Mouse (Mus musculus) erythroblast, embryonic 14.5 days (primary cell): Measurements from ENCODE around the gene Rora. TPM values are rescaled to one million over a fixed set of nuclear protein-coding genes. Genes with fewer than 3 reads are reported as not detected.
A peak's percentile ranks its signal among the peaks of the same experiment; 100 is the strongest.

Source experiments
- H3K27me3 ChIP-seq: 2 replicates; pipeline ENCODE4 v1.6.1; 2012; ENCODE audit warnings: inconsistent platforms; ENCODE audit not compliant: control insufficient read depth
- H3K36me3 ChIP-seq: 2 replicates; pipeline ENCODE4 v1.6.1; 2012; ENCODE audit warnings: mild to moderate bottlenecking, inconsistent platforms; ENCODE audit not compliant: control insufficient read depth
- H3K4me1 ChIP-seq: 2 replicates; pipeline ENCODE4 v1.6.1; 2012; ENCODE audit warnings: inconsistent platforms; ENCODE audit not compliant: control insufficient read depth
- H3K4me3 ChIP-seq: replicated peaks from 2 replicates; pipeline ENCODE3; 2012; ENCODE audit warnings: moderate library complexity, mild to moderate bottlenecking, inconsistent platforms
- H3K9me3 ChIP-seq: 2 replicates; pipeline ENCODE4 v1.6.1; 2012; ENCODE audit warnings: low read length, inconsistent platforms, mixed read lengths; ENCODE audit not compliant: control insufficient read depth
- GATA1 ChIP-seq: IDR thresholded peaks from 2 replicates; pipeline ENCODE4 v1.6.1; 2012; ENCODE audit warnings: low read length, inconsistent platforms, mixed read lengths
- TAL1 ChIP-seq: IDR thresholded peaks from 3 replicates; pipeline ENCODE4 v1.6.1; 2012; ENCODE audit warnings: low read length, inconsistent platforms, mixed read lengths
- polyA plus RNA-seq: library from polyadenylated mRNA; stranded (reverse); fragments of >175 nt; gene quantifications from 2 replicates; pipeline ENCODE4 v1.2.3, GENCODE M21; 2012

Rora gene
- under 0.01 TPM in 1 of 2 replicates, not detected in the other for polyA plus RNA-seq

DNA sequence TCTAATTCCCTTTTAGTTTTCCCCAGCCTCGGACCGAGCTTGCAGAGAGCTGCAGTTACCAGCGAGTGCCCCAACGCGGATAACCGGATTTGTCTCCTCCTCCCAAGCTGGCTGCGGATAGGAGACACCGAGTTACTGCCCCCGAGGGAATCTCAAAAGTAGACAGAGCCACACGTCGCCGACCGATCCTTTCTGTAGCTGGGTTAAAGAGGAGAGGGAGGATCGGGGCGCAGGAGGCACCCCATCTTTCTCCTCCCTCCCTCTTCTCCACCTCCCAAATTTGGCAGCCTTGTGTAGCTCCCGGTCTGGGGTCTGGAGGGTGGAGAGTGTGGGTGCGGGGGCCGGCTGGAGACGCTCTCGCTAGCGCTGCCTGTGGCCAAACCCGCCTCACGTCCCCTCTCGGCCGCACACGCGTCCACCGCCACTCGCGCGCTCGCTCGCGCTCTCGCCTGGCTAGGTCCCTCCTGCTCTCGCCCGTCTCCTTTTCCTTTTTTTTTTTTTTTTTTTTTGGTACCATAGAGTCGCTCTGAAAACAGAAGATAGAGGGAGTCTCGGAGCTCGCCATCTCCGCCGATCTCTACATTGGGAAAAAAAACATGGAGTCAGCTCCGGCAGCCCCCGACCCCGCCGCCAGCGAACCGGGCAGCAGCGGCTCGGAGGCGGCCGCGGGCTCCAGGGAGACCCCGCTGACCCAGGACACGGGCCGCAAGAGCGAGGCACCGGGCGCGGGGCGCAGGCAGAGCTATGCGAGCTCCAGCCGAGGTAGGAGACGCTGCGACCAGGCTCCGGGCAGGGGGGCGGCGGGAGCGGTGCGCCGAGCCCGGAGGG, at the start of gene Rora:
Rora (plus strand) TSS at position 576 of the 828 bp plus-strand sequence.
- no peaks in the 10 kb centered on the region for H3K4me1 ChIP-seq
- H3K4me3 ChIP-seq = peak within 1 kb of the TSS; percentile 47
- TF ChIP-seq TAL1 = no peak
- no peak for TF ChIP-seq GATA1
- H3K27me3 ChIP-seq = peaks cover 37% of the 10 kb centered on the region
- H3K9me3 ChIP-seq = no peaks in the 10 kb centered on the region
- H3K36me3 ChIP-seq = no peaks in the 10 kb centered on the region

DNA sequence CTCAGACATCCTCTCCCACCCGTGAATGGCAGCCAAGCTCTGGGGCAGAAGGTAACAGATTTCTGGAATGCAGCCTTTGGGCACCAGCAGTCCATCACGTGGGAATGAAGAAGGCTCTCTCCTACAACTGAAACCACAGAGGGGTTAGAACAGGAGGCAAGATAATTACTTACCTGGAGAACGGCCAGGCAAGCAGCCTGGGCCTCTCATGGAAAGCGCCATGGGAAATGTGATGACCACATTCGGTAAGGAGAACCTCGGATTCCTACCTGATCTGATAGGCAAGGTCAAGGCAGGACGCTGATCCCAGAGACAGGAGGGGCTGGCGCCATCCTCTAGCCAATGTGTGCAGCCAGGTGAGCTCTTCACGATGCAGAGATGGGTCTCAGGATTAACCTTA, 39.6 kb upstream of the Rora start:
- Histone ChIP-seq H3K4me1 (no peaks in the 10 kb centered on the region), H3K27me3 (no peaks in the 10 kb centered on the region)
- no peak for TF ChIP-seq GATA1
- no peak for TF ChIP-seq TAL1

DNA sequence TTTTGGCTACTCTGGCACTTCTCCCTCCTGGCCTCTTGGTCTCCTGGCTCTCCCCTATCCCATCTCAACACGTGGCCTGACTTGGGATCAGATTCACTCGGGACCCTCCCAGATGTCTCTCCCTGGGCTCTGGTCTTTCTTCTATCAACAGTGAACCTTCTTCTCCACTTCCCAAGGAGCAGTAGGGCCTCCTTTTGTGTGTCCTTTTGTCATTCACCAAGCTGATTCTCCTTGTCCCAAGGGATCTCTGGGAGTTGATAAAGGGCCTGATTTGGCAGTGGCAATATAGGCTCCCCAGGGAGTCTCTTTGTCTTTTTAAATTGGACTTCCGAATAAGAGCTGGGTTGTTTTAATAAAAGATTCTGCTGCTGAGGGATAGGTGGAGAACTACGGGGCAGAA, 36.5 kb upstream of the Rora start:
- no peak overlapping the region for H3K4me3 ChIP-seq
- H3K9me3 ChIP-seq = peaks cover 4% of the 10 kb centered on the region; the same call in 1 of the 2 replicates
- no peaks in the 10 kb centered on the region for H3K27me3 ChIP-seq
- no peaks in the 10 kb centered on the region for H3K4me1 ChIP-seq
- no peak for TF ChIP-seq TAL1
- TF ChIP-seq GATA1 = no peak
- H3K36me3 ChIP-seq = no peaks in the 10 kb centered on the region

More for the DNA sequence above, 39.6 kb upstream of the Rora start:
- Histone ChIP-seq H3K36me3 (no peaks in the 10 kb centered on the region), H3K9me3 (peaks cover 2% of the 10 kb centered on the region), H3K4me3 (no peak overlapping the region)

DNA sequence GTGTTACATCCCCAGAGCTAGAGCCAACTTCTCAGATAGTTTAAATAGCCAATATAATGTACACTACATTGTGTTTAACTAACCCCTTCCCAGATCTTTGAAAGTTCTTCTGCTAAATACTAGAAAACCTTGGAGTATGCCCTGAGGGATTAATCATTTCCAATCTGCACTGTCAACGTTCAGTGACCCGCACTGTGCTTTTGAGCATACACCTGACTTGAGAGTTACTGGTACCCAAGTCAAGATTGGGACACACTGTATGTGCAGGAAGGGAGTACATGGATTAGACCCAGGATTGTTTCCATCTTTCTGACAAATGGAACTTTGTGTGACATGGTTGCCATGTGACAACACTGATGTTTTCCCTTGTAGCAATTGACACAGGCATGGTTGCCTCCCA, 33.5 kb upstream of the Rora start:
- no peak overlapping the region for H3K4me3 ChIP-seq
- TF ChIP-seq GATA1 = no peak
- TF ChIP-seq TAL1 = no peak
- H3K9me3 ChIP-seq = peaks cover 4% of the 10 kb centered on the region; the same call in 1 of the 2 replicates
- no peaks in the 10 kb centered on the region for H3K4me1 ChIP-seq
- no peaks in the 10 kb centered on the region for H3K36me3 ChIP-seq
- H3K27me3 ChIP-seq = no peaks in the 10 kb centered on the region

DNA sequence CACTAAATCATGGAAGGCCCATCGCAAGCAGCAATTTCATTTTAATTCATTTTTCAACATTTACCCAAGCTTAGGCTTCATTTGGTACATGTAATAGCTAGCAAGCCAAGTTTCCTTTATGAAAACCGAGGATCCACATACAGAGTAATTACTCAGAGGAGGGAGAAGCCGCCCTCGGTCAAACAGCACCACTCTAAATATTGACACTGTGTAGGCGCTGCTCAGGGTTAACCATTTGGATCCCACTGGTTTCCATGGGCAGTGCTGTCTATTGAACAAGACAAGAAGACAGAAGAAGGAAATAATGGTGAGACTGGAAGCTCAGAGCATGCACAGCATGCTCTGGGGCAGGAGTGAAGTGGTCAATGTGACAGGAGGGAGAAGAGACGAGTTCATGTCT, 33.1 kb upstream of the Rora start:
- no peaks in the 10 kb centered on the region for H3K4me1 ChIP-seq
- no peak overlapping the region for H3K4me3 ChIP-seq
- no peaks in the 10 kb centered on the region for H3K36me3 ChIP-seq
- no peaks in the 10 kb centered on the region for H3K27me3 ChIP-seq
- TF ChIP-seq GATA1 = no peak
- no peak for TF ChIP-seq TAL1
- H3K9me3 ChIP-seq = peaks cover 4% of the 10 kb centered on the region; the same call in 1 of the 2 replicates

DNA sequence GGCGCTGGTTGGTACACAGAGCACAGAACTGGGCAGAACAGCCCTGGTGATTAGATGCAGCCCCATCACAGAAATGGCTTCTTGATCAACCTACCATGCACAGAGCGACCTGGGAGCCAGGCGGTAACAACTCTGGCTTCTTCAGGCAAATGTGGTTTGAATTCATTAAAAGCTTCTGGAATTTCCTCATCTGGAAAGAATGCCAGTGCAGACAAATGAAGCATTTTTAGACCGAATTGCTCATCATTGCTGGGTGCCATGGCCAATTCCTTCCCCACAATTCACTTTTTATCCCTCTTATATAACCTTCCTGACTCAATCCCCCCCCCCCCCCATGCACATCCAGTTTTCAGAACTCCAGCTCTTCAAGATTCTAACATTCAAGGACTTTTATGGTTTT, 28.6 kb upstream of the Rora start:
- H3K27me3 ChIP-seq = no peaks in the 10 kb centered on the region
- H3K36me3 ChIP-seq = no peaks in the 10 kb centered on the region
- TF ChIP-seq GATA1 = no peak
- no peak for TF ChIP-seq TAL1
- no peak overlapping the region for H3K4me3 ChIP-seq
- peaks cover 4% of the 10 kb centered on the region; the same call in 1 of the 2 replicates for H3K9me3 ChIP-seq
- no peaks in the 10 kb centered on the region for H3K4me1 ChIP-seq

DNA sequence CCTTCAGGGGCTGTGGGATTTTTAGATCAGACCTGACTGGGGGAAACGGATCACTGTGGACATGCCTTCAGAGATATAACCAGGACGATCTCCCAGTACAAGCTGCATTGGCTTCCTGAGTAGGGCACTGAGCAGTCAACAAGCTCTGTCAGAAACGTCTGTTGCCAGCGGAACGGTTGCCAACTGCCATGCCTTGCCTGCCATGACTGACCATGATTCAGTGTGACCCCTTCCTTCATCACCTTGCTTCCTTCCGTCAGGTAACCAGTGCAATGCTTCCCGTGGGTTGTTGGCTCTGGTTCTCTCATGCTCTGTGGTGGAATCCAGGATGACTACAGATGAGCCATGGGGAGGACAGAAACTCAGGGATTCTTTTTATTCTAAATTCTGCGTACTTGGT, 16.3 kb upstream of the Rora start:
- TF ChIP-seq GATA1 = no peak
- TF ChIP-seq TAL1 = no peak
- no peaks in the 10 kb centered on the region for H3K4me1 ChIP-seq
- H3K4me3 ChIP-seq = no peak overlapping the region
- no peaks in the 10 kb centered on the region for H3K27me3 ChIP-seq
- H3K9me3 ChIP-seq = peaks cover 2% of the 10 kb centered on the region; the same call in 1 of the 2 replicates
- H3K36me3 ChIP-seq = no peaks in the 10 kb centered on the region

DNA sequence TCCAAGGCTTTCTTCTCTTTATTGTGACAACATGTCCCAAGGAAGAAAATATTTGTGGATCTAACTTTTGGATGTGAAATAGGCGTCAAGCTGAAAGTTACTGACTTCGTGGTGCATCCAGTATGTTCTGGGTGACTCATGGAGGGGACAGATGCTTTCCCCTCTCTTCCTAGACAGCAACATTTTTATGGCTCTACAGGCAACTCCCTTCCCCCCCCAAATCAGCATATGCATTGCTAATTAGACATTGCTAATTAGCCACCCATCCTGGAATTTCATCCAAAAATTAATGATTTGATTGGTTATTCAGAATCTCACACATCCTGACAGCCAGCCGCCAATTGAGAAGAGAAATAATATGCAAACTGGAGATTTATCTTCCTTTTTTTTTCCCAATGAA, 12.5 kb upstream of the Rora start:
- no peaks in the 10 kb centered on the region for H3K4me1 ChIP-seq
- no peak overlapping the region for H3K4me3 ChIP-seq
- TF ChIP-seq TAL1 = no peak
- TF ChIP-seq GATA1 = no peak
- H3K9me3 ChIP-seq = peaks cover 2% of the 10 kb centered on the region; the same call in 1 of the 2 replicates
- no peaks in the 10 kb centered on the region for H3K36me3 ChIP-seq
- no peaks in the 10 kb centered on the region for H3K27me3 ChIP-seq

DNA sequence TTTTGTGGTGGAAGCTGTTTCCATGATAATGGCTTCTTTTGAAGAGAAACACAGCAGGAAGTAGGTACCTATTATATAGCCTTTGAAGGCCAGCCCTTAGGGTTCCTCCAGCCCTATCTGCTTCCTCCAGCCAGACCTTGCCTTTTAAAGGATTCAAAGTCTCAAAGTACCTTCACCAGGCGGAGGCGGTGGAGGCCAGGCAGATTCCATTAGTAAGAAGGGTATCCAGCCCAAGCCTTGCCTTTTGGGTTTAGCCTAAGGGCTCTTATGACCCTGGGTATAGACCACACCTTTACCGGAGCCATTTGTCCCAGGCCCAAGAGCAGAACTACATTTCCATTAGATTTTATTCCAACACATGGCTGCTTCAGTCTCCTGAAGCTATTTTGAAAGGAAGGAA, 5.5 kb upstream of the Rora start:
- Histone ChIP-seq H3K4me3 (no peak overlapping the region), H3K36me3 (no peaks in the 10 kb centered on the region), H3K27me3 (peaks cover 9% of the 10 kb centered on the region), H3K4me1 (no peaks in the 10 kb centered on the region), H3K9me3 (no peaks in the 10 kb centered on the region)
- TF ChIP-seq TAL1 (no peak), GATA1 (no peak)
